ENCODE assay signal across 14 mouse cellular contexts in genomic region chr6:112833763-112834162, GRCm38 (mm10).
DNase-seq lines count a peak whose midpoint lies in the region; ATAC-seq and TF ChIP-seq lines count a peak whose summit lies in the region.
"Had no signal": no experiment of that assay in that cellular context is flagged by ENCODE, and none has a peak within 500 bp of the region (broad histone marks: within the 10 kb centered on the region; RNA-seq: fewer than 3 reads in every experiment).

No protein-coding gene starts in this region.

- peak overlapping the region; percentile 50 for H3K9ac ChIP-seq in forebrain, embryonic 14.5 days (ENCODE audit: low read length)
- H3K9ac ChIP-seq in neural tube, embryonic 13.5 days: peak overlapping the region; percentile 52
- no peak overlapping the region for H3K9ac ChIP-seq in heart, embryonic 12.5 days

- DNase-seq in layer of hippocampus, adult 2 months (ENCODE audit: low spot score in 2 of 2): no peak
- no peak for DNase-seq in layer of hippocampus, postnatal 25 days (ENCODE audit: extremely low spot score in 1 of 2, low spot score in 1 of 2)
- DNase-seq in forebrain, embryonic 14.5 days (ENCODE audit: low spot score): no peak
- DNase-seq in limb, embryonic 10.5 days (ENCODE audit: low spot score): no peak
- DNase-seq in heart, postnatal 4 days: no peak
- DNase-seq: adrenal gland, adult 2 months; cerebellum, adult 11 months; heart, postnatal 14 days; layer of hippocampus, postnatal 36 days; thymus, postnatal 36 days had no signal

- WGBS in forebrain, embryonic 14.5 days: 46% methylated on average over 6 of the region's 6 CpGs
- WGBS in limb, embryonic 10.5 days: 52% methylated on average over 6 of the region's 6 CpGs
- 27% methylated on average over 6 of the region's 6 CpGs for WGBS in neural tube, embryonic 13.5 days
- 53% methylated on average over 6 of the region's 6 CpGs for WGBS in heart, embryonic 12.5 days

- H3K27ac ChIP-seq in layer of hippocampus, adult 2 months: peak overlapping the region; percentile 83
- H3K27ac ChIP-seq in forebrain, embryonic 14.5 days (ENCODE audit: low read depth, low read length): peak overlapping the region; percentile 49; the same call in 1 of the 2 replicates
- peak overlapping the region; percentile 42 for H3K27ac ChIP-seq in limb, embryonic 10.5 days
- H3K27ac ChIP-seq in neural tube, embryonic 13.5 days (replicated peaks): peak overlapping the region; percentile 90
- H3K27ac ChIP-seq in heart, embryonic 12.5 days (ENCODE audit: poor library complexity, severe bottlenecking): no peak overlapping the region
- H3K27ac ChIP-seq: kidney, postnatal 0 days had no signal

- no peak for TF ChIP-seq CTCF in layer of hippocampus, adult 2 months (conservative IDR thresholded peaks at IDR 0.05)

- peaks cover 27% of the 10 kb centered on the region for H3K4me1 ChIP-seq in forebrain, embryonic 14.5 days (ENCODE audit: control insufficient read depth, insufficient read depth, low read length)
- peaks cover 17% of the 10 kb centered on the region for H3K4me1 ChIP-seq in limb, embryonic 10.5 days
- H3K4me1 ChIP-seq in neural tube, embryonic 13.5 days (replicated peaks): peaks cover 73% of the 10 kb centered on the region
- no peaks in the 10 kb centered on the region for H3K4me1 ChIP-seq in heart, embryonic 12.5 days (replicated peaks)

- no peaks in the 10 kb centered on the region for H3K9me3 ChIP-seq in forebrain, embryonic 14.5 days (replicated peaks; ENCODE audit: control insufficient read depth, low read length)
- no peaks in the 10 kb centered on the region for H3K9me3 ChIP-seq in limb, embryonic 10.5 days (replicated peaks)
- no peaks in the 10 kb centered on the region for H3K9me3 ChIP-seq in neural tube, embryonic 13.5 days
- no peaks in the 10 kb centered on the region for H3K9me3 ChIP-seq in heart, embryonic 12.5 days (replicated peaks)

- no peak overlapping the region for H3K4me2 ChIP-seq in forebrain, embryonic 14.5 days (ENCODE audit: low read length)
- no peak overlapping the region for H3K4me2 ChIP-seq in neural tube, embryonic 13.5 days
- no peak overlapping the region for H3K4me2 ChIP-seq in heart, embryonic 12.5 days

- H3K36me3 ChIP-seq in forebrain, embryonic 14.5 days (ENCODE audit: control insufficient read depth, insufficient read depth, low read length): peaks cover 6% of the 10 kb centered on the region; the same call in 1 of the 2 replicates
- H3K36me3 ChIP-seq in limb, embryonic 10.5 days: no peaks in the 10 kb centered on the region
- H3K36me3 ChIP-seq in neural tube, embryonic 13.5 days: peaks cover 5% of the 10 kb centered on the region; the same call in 1 of the 2 replicates
- no peaks in the 10 kb centered on the region for H3K36me3 ChIP-seq in heart, embryonic 12.5 days

- no peak for ATAC-seq in forebrain, embryonic 14.5 days
- peak; percentile 36; the same call in 1 of the 2 replicates for ATAC-seq in neural tube, embryonic 13.5 days (ENCODE audit: low read depth)
- ATAC-seq in heart, embryonic 12.5 days (ENCODE audit: insufficient number of reproducible peaks, low FRiP score): no peak
- no peak for ATAC-seq in inflammation-experienced regulatory T-cells, adult 6 months

- H3K4me3 ChIP-seq in layer of hippocampus, adult 2 months: no peak overlapping the region
- no peak overlapping the region for H3K4me3 ChIP-seq in forebrain, embryonic 14.5 days (ENCODE audit: low read depth, low read length)
- H3K4me3 ChIP-seq in limb, embryonic 10.5 days: no peak overlapping the region
- H3K4me3 ChIP-seq in neural tube, embryonic 13.5 days: no peak overlapping the region
- no peak overlapping the region for H3K4me3 ChIP-seq in heart, embryonic 12.5 days

- H3K27me3 ChIP-seq in forebrain, embryonic 14.5 days (replicated peaks; ENCODE audit: control insufficient read depth, insufficient read depth, low read length): no peaks in the 10 kb centered on the region
- no peaks in the 10 kb centered on the region for H3K27me3 ChIP-seq in limb, embryonic 10.5 days (ENCODE audit: low read depth, poor library complexity, severe bottlenecking)
- no peaks in the 10 kb centered on the region for H3K27me3 ChIP-seq in neural tube, embryonic 13.5 days
- peaks cover under 1% of the 10 kb centered on the region; the same call in 1 of the 2 replicates for H3K27me3 ChIP-seq in heart, embryonic 12.5 days (replicated peaks)
